Mouse (Mus musculus) intestine, embryonic 14.5 days (tissue): ENCODE results near the gene Cers4. TPM values are rescaled to one million over a fixed set of nuclear protein-coding genes. Genes with fewer than 3 reads are reported as not detected.

Experiments used
- ATAC-seq: fragments of 200-750 bp; cut with Nextera tagmentation; replicated peaks from 2 replicates; pipeline ENCODE4 v1.8.0; 2017; ENCODE audit warnings: low read depth, moderate number of reproducible peaks, moderate TSS enrichment, moderate library complexity; ENCODE audit not compliant: low FRiP score, low TSS enrichment
- DNase-seq: peaks from one replicate; pipeline ENCODE4 v3.0.0-alpha.2; 2018; ENCODE audit warnings: low spot score
- H3K27ac ChIP-seq: fragments of 300-500 bp; sonication (generic); 2 replicates; pipeline ENCODE4 v1.5.1; 2014; ENCODE audit warnings: low read depth, mild to moderate bottlenecking, control low read depth
- H3K27me3 ChIP-seq: fragments of 300-500 bp; sonication (generic); replicated peaks from 2 replicates; pipeline ENCODE4 v1.6.1; 2014; ENCODE audit warnings: low read length, control low read depth; ENCODE audit not compliant: control insufficient read depth, insufficient read depth
- H3K36me3 ChIP-seq: fragments of 300-500 bp; sonication (generic); 2 replicates; pipeline ENCODE4 v1.6.1; 2014; ENCODE audit warnings: low read length, control low read depth; ENCODE audit not compliant: control insufficient read depth, insufficient read depth
- H3K4me1 ChIP-seq: fragments of 300-500 bp; sonication (generic); replicated peaks from 2 replicates; pipeline ENCODE4 v1.6.1; 2014; ENCODE audit warnings: low read length, control low read depth, mixed read lengths; ENCODE audit not compliant: control insufficient read depth, insufficient read depth
- H3K4me2 ChIP-seq: fragments of 300-500 bp; sonication (generic); 2 replicates; pipeline ENCODE4 v1.6.1; 2014; ENCODE audit warnings: low read length
- H3K4me3 ChIP-seq: fragments of 300-500 bp; sonication (generic); 2 replicates; pipeline ENCODE4 v1.5.1; 2014; ENCODE audit warnings: low read depth, low read length, control low read depth, mixed read lengths
- H3K9ac ChIP-seq: fragments of 300-500 bp; sonication (generic); 2 replicates; pipeline ENCODE4 v1.6.1; 2014; ENCODE audit warnings: mild to moderate bottlenecking, low read length
- H3K9me3 ChIP-seq: fragments of 300-500 bp; sonication (generic); 2 replicates; pipeline ENCODE4 v1.6.1; 2016; ENCODE audit warnings: low read length, control low read depth; ENCODE audit not compliant: control insufficient read depth
- WGBS: fragments of 180-500 bp; shearing (Covaris S2); extraction: QIAGEN DNeasy Blood & Tissue Kit; methylation state at CpG from one replicate; pipeline ENCODE4 v1.1.7; 2014; 5-methylcytosine and 5-hydroxymethylcytosine counted together
- polyA plus RNA-seq: library from polyadenylated mRNA; unstranded; fragments of >200 nt; fragmentation: Nextera tagmentation; extraction: Ambion mirVana; gene quantifications from 2 replicates; pipeline ENCODE4 v1.2.1, GENCODE M21; 2014

The Cers4 gene
- 25.0 and 27.3 TPM in 2 replicates for polyA plus RNA-seq

DNA sequence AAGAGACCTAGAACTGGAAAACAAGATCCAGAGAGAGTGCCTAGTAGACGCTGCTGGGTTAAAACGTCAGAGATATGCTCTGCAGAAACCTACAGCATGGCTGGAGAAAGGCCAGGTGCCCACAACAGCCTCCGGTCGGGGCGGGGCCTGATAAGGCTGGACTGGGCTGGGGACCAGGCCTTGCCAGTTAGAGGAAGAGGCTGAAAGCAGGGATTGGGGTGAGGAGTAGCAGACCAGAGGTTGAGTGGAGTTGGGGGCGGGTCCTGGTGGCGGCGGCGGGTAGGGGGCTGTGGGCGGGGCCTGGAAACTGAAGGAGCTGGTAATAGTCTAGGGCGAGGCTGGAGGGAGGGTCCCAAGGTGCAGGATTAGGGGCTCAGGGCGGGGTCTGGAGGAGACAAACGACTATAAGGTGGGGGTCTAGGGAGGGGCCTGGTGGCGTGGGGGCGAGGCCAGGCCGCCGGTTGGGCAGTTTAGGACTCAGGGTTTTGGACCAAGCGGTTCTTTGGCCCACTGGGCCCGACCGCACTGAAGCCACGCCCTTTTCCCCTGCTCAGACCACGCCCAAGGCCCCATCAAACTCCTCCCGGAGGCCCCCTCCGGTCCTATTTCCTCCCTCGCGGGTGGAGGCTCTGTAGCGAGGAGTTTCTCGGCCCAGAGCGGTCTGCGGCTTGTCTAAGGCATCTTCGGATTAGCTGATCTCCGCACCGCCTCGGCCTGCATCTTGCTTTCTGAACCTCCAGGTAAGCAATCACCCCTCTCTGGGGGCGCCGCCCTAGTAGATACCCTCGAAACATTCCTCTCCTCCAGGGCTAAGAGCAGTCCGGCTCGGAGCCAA lies at the start of gene Cers4:
Gene Cers4, plus strand, starts transcription at position 176 of the 835 bp plus-strand sequence.
- Histone ChIP-seq H3K9ac (peak within 1 kb of the TSS; percentile 49), H3K36me3 (no peaks in the 10 kb centered on the region), H3K9me3 (no peaks in the 10 kb centered on the region), H3K4me2 (peak within 1 kb of the TSS; percentile 75), H3K27ac (peak within 1 kb of the TSS; percentile 69), H3K4me1 (peaks cover 19% of the 10 kb centered on the region), H3K27me3 (no peaks in the 10 kb centered on the region), H3K4me3 (peak within 1 kb of the TSS; percentile 54)
- WGBS: under 1% methylated on average over 39 of the region's 39 CpGs
- ATAC-seq (peak; percentile 94), DNase-seq (peak; percentile 85)

DNA sequence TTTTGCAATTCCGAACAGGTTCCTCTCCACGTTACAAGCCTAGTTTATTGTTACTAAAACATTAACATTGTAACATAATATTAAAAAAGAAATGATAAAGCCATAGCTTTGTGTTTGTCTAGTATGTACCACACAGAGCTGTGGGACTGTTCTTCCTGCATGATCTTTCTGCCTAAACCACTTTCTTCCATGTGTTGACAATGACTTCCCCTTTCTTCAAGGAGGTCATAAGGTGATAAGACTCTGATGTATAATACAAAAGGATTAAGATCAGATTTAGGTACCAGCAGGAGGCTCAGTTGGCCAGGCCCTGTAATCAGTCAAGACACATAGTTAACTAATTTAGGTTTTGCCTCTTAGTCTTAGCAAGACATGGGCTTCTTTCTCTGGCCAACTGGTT lies 34.7 kb upstream of the Cers4 start:
- Histone ChIP-seq H3K27ac (no peak overlapping the region), H3K9ac (no peak overlapping the region), H3K9me3 (no peaks in the 10 kb centered on the region), H3K27me3 (no peaks in the 10 kb centered on the region), H3K36me3 (no peaks in the 10 kb centered on the region), H3K4me3 (no peak overlapping the region), H3K4me1 (no peaks in the 10 kb centered on the region), H3K4me2 (no peak overlapping the region)
- ATAC-seq: no peak
- no peak for DNase-seq
- 85% methylated on average over 2 of the region's 2 CpGs for WGBS

GRCm38 (mm10) chr8:4463061-4463460 lies 29.8 kb upstream of the Cers4 start:
- ATAC-seq (no peak), DNase-seq (no peak)
- 90% methylated on average over 2 of the region's 2 CpGs for WGBS
- Histone ChIP-seq H3K4me2 (no peak overlapping the region), H3K9me3 (no peaks in the 10 kb centered on the region), H3K27me3 (no peaks in the 10 kb centered on the region), H3K4me1 (no peaks in the 10 kb centered on the region), H3K27ac (no peak overlapping the region), H3K9ac (no peak overlapping the region), H3K4me3 (no peak overlapping the region), H3K36me3 (no peaks in the 10 kb centered on the region)

DNA sequence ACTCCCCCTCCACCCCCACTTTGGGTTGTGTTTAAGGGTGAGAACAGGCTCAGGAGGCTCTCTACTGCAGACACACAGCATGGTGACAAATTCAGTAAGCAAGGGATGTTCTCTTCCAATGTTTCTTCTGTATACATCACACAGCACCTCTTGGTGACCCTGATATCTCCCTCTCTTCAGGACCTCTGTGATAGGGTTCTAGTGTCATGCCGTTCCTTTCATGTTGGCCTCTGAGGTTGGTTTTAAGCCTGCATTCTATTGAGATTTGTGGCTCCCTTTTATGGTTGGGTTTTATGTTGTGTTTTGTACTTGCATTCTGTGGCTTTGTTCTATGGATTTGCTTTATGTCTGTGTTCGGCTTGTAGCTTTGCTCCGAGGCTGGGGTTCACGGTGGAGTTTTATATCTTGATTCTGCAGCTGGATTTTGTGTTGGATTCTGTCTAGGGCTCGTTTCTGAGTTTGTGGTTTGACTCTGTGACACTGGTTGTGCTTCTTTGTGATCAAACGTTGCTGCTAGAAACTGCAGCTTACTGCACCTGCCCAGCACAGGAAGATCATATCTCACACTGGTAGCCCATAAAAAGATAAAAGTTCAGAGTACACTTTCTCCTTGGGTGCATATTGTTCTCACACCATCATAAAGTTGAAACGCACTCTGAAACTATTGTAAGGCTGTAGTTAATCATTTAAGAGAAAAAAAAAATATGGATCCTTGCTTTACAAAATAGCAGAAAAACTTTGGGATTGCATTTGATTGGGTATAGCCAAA lies 18.2 kb upstream of the Cers4 start:
- Histone ChIP-seq H3K27ac (no peak overlapping the region), H3K27me3 (no peaks in the 10 kb centered on the region), H3K4me3 (no peak overlapping the region), H3K9me3 (no peaks in the 10 kb centered on the region), H3K36me3 (no peaks in the 10 kb centered on the region), H3K9ac (no peak overlapping the region), H3K4me2 (no peak overlapping the region), H3K4me1 (no peaks in the 10 kb centered on the region)
- DNase-seq (peak; percentile 54), ATAC-seq (0 out of 2 replicates have a peak, but pooled peaks have one; percentile 53)
- WGBS: 65% methylated on average over 7 of the region's 7 CpGs

DNA sequence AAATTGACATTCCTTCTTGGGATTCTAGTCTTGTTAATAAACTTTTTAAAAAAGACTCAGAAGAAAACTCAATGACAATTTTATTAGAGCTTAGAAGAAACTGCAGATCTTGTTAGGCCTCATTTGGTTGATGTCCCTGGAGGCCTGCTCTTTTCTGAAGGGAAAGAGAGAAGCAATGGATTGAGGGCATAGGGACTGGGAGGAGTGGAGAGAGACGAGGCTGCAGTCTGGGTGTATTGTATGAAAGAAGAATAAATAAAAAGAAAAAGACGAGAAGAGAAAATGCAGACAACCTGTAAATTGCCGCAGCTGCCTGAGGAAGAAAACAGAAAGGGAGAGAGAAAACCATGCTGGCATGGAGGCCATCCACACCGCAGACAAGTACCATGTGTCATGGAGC lies 11.7 kb upstream of the Cers4 start:
- DNase-seq: no peak
- H3K4me1 ChIP-seq: no peaks in the 10 kb centered on the region
- no peaks in the 10 kb centered on the region for H3K9me3 ChIP-seq
- H3K27me3 ChIP-seq: no peaks in the 10 kb centered on the region
- no peak overlapping the region for H3K4me2 ChIP-seq
- H3K36me3 ChIP-seq: no peaks in the 10 kb centered on the region
- no peak overlapping the region for H3K9ac ChIP-seq
- no peak overlapping the region for H3K4me3 ChIP-seq
- ATAC-seq: no peak
- no peak overlapping the region for H3K27ac ChIP-seq
- 72% methylated on average over 4 of the region's 4 CpGs for WGBS

DNA sequence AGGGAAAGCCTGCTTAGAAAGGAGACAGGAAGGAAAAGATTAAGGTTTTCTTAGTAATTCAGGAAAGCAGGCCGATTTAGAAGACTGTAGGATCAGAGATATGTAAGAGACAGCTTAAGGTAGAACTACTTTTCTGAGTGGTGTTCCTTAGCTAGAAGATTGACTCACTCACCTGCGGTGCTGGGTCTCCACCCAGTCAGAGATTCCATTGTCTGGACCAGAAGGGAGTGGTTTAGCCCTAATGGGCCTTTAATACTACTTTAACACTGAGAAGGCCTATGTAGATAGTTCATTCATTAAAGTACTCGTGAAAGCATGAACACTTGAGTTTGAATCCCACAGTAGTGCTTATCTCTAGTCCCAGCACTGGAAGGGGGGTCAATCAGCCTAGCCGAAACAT lies 11.2 kb upstream of the Cers4 start:
- no peak for DNase-seq
- ATAC-seq: no peak
- Histone ChIP-seq H3K4me1 (no peaks in the 10 kb centered on the region), H3K36me3 (no peaks in the 10 kb centered on the region), H3K4me2 (no peak overlapping the region), H3K4me3 (no peak overlapping the region), H3K9me3 (no peaks in the 10 kb centered on the region), H3K27me3 (no peaks in the 10 kb centered on the region), H3K27ac (no peak overlapping the region), H3K9ac (no peak overlapping the region)
- 73% methylated on average over 4 of the region's 4 CpGs for WGBS

DNA sequence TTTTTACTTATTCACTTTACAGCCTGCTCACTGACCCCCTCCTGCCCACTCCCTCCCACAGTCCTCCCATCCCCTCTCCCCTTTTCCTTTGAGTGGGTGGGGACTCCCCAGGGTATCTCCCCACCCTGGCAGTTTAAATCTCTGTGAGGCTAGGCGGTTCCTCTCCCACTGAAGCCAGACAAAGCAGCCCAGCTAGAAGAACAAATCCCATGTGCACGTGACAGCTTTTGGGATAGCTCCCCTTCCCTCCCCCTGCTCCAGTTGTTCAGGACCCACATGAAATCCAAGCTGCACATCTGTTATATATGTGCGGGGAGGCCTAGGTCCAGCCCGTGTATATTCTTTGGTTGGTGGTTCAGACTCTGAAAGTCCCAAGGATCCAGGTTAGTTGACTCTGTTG lies 10.3 kb upstream of the Cers4 start:
- 71% methylated on average over 4 of the region's 4 CpGs for WGBS
- Histone ChIP-seq H3K9me3 (no peaks in the 10 kb centered on the region), H3K27me3 (no peaks in the 10 kb centered on the region), H3K9ac (no peak overlapping the region), H3K4me1 (no peaks in the 10 kb centered on the region), H3K4me3 (no peak overlapping the region), H3K27ac (no peak overlapping the region), H3K4me2 (no peak overlapping the region), H3K36me3 (no peaks in the 10 kb centered on the region)
- DNase-seq (no peak), ATAC-seq (no peak)

DNA sequence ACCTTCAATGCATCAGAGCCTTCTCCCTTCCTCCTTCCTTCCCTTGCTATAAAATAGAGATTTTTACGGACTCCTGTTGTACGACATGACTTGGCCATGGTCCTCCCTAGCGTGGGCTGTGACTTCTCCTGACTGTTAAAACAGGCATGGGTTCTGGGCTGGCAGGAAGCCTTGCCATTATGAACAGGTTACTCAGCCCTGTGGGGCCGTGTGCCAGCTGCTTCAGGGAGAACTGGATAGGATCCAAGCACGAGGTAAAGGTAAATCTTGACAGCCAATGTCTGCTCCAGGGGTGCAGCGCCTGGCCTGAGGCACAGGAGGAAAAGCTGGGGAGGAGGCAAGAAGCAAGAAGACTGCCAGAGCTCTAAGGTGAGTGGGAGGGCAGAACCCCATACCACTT lies 9.5 kb upstream of the Cers4 start:
- WGBS: 62% methylated on average over 6 of the region's 6 CpGs
- no peaks in the 10 kb centered on the region for H3K4me1 ChIP-seq
- no peak for ATAC-seq
- H3K27ac ChIP-seq: no peak overlapping the region
- H3K9me3 ChIP-seq: no peaks in the 10 kb centered on the region
- H3K27me3 ChIP-seq: no peaks in the 10 kb centered on the region
- no peak overlapping the region for H3K4me2 ChIP-seq
- H3K4me3 ChIP-seq: no peak overlapping the region
- H3K9ac ChIP-seq: no peak overlapping the region
- no peak for DNase-seq
- H3K36me3 ChIP-seq: no peaks in the 10 kb centered on the region
